Mouse (Mus musculus) adrenal gland, adult (tissue): ENCODE data around the gene Rnf34.

Experiments used
- DNase-seq, 2 experiments: peaks; one replicate each; pipeline ENCODE4 v3.0.0; 2022 to 2023; ENCODE audit warnings: low spot score in 1 of 2; ENCODE audit not compliant: inconsistent age in 2 of 2

The Rnf34 gene

GRCm38 (mm10) chr5:122849521-122850318 is at the start of gene Rnf34:
TSS of gene Rnf34 (plus strand) at chr5:122850048.
- peak; percentile 98 for DNase-seq

DNA sequence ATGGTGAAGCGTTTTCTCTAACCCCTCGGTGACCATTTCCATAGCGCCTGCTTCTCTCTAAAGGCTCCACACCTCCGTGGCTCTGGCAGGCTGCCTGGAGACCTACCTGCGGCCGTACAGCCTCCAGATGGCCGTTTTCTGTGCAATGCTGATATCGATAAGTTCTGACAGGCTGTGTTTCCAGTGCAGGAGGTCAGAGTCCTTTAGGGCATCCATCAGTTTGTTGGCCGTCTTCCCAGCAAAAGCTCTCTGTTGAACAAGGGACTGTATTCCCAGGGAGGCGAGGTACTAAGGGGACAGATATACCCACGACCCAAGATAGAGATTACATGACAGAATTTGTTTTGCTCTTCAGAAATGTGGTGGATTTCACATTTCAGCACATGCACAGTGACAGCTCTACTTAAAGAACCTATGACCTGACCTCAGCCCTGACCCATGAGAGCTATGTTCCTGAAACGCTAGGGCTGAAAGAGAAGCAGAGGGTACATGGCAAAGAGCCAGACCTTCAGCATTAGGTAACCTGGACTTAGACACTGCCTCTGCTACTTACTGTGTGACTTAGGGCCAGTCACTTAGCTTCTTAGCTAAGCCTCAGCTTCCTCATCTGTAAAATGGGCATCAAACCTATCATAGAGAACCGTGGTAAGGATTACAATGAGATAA is 49.4 kb upstream of the Rnf34 start:
- no peak for DNase-seq

DNA sequence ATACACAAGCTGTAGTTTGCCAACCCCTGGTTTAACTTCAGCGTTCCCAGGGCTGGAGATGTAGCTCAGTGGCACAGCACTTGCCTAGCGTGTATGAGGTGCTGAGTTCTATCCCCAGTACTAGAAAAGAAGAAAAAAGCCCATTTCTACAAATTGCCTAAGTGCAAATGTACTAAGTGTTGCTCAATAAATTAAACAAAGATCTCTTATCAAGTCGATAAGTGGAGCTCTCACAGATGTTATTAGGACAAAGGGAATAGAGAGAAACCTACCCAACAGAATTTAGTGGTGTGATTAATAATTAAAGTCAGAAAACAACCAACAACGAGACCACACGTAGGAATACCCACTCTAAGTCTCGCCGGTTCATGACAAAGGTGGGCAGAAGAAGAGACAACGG is 48.2 kb upstream of the Rnf34 start:
- no peak for DNase-seq

GRCm38 (mm10) chr5:122802706-122803105 is 47.1 kb upstream of the Rnf34 start:
- no peak for DNase-seq

- DNase-seq: no peak
These were observed 44.3 kb upstream of the Rnf34 start for GRCm38 (mm10) chr5:122805503-122805902.

DNA sequence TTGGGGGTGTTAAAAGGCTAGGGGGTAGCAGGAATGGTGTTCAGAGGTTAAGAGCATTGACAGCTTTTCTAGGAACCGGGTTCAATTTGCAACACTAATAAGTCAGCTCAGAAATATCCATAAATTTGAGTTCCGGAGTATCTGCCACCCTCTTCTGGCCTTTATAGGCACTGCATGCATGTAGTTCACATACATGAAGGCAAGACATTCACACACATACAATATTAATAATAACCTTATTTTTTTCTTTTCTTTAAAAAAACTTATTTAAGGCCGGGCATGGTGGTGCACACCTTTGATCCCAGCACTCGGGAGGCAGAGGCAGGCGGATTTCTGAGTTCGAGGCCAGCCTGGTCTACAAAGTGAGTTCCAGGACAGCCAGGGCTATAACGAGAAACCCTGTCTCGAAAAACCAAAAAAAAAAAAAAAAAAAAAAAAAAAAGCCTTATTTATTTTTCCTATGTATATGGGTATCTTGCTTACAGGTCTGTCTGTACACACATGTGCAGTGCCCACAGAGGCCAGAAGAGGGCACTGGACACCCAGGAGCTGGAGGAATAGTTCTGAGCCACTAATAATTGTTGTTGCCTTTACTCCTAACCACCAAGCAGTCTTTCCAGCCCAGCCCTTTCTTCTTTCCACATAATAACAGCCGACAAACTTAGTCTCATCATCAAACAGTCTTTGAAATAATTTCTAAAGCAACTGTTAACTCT is 38.3 kb upstream of the Rnf34 start:
- DNase-seq: peak; percentile 69 to 86

- DNase-seq: no peak
These were observed 37.1 kb upstream of the Rnf34 start for GRCm38 (mm10) chr5:122812699-122813098.

- DNase-seq: peak; percentile 94 to 98
These were observed 28.9 kb upstream of the Rnf34 start, which contains the start of gene Anapc5 for GRCm38 (mm10) chr5:122820777-122821523. TSS of gene Anapc5 (minus strand) at chr5:122821339.

DNA sequence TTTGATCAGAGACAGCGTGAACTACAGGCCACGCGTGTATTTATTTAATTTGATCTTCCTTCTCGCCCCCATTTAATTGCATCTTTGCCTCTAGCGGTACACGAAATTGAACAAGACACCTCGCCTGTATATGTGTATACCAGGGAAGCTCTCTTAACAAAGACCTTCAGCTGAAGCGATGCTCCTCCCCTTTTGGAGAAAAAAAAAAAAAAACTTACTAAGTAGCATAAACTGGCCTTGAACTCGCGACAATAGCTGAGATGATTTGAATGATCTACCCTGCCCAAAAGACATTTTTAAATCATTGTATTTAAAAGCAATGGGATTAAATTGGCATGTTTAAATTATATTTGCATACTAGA is 28.3 kb upstream of the Rnf34 start:
- no peak for DNase-seq

- DNase-seq: no peak
These were observed 27.4 kb upstream of the Rnf34 start for GRCm38 (mm10) chr5:122822441-122822840.

GRCm38 (mm10) chr5:122823976-122824375 is 25.9 kb upstream of the Rnf34 start:
- DNase-seq: no peak

DNA sequence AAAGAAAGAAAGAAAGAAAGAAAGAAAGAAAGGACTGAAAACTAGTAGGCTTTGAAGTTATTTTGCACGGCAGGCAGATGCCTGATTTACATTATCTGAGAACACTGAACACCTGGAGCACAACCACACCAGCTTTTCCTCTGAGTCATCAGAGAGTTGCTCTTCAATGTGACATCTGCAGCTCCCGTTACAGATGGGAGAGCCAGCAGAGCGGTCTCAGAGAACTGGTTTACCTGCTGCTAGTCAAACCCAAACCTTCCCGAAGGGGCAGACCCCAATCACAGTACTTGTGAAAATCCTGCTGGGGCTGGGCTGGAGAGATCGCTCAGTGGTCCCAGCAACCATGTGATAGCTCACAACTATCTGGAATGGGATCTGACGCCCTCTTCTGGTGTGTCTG is 25.4 kb upstream of the Rnf34 start:
- no peak for DNase-seq

DNA sequence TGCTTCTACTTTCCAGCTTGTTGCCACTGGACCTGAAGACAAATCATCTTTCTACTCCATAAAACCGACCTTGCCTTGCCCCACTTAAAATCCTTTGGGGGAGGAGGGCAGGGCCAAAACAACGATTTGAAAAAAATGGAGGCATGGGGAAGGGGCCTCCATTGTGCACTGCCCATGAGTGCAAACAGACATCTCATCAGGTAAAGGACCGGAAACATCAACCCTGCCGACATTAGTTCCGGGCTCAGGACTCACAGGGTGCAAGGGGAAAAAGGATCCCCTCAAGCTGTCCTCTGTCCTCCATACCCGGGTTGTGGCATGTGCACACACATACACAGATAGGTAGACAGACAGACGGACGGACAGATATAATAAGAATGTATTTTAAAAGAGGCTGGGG is 24.7 kb upstream of the Rnf34 start:
- no peak for DNase-seq

DNA sequence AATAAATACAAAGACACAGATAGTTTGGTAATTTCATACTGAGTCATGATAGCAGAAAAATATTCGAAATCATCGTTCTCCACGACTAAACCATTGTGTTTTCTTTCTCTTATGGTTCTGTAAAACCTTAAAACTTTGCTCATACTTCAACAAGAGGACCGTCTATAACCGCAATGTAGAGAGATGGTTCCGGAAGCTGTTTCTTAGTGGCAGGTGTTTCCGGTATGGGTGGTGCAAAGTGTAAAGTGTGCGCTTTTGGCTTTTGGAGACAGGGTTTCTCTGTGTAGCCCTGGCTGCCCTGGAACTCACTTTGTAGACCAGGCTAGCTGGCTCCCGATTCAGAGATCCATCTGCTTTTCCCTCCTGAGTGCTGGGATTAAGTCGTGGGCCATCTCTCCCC is 17.3 kb upstream of the Rnf34 start:
- DNase-seq: no peak

DNA sequence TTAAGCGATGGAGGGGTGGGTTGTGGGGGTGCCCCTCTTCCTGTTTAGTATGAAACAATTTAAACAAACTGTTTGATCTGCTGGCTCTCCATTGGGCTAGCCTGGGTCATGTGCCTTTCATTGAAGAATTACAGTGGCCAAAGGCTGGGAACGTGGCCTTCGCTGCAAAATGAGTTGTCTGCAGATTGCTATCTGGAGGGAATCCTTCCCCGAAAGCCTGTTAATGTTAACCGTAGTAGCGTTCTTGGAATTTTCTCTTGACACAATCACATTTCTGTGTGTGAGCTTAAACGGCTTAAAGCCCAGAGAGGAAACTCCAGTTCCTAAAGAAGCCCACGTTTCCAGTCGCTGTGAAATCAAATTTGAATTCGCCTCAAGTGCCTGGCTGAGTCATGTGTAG is 16.9 kb upstream of the Rnf34 start:
- no peak for DNase-seq

GRCm38 (mm10) chr5:122841126-122841525 is 8.7 kb upstream of the Rnf34 start:
- no peak for DNase-seq

GRCm38 (mm10) chr5:122843799-122844198 is 6.0 kb upstream of the Rnf34 start:
- no peak for DNase-seq

DNA sequence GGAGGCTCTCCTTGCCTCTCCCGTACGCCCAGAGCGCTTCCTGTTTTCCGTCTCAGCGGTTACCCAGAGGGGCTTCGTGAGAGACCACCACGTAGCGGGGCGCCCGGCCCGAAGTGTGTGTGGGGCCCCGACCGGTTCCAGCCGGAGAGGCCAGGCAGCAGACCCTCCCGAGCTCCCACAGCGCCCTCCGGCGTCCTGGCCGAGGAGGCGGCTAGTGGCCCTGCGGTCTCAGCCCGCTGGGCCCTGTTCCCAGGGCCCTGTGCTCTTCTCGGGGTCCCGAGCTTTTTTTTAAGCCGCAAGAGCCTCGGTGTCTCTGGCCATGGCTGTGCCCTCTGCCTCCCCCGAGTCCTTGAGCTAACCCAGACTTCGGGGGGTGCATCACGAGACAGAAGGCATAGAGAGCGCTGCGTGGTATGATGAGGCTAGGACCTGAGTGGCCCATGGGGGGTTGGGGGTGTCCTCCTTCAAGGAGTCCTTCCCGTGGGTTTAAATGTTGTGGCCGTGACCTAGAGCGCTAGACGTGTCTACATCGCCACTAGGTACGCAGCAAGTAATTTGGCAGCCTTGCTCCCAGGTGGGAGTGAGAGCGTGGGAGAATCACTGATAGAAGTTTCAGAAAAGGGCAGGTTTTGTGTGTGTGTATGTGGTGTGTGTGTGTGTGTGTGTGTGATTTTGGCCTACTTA is 613 bp downstream of the Rnf34 start:
- DNase-seq: no peak

GRCm38 (mm10) chr5:122852611-122853010 is 2.8 kb downstream of the Rnf34 start:
- DNase-seq: no peak

GRCm38 (mm10) chr5:122855858-122856257 is 6.0 kb downstream of the Rnf34 start:
- DNase-seq: no peak

GRCm38 (mm10) chr5:122863053-122863452 is 13.2 kb downstream of the Rnf34 start:
- DNase-seq: no peak
